Mouse (Mus musculus) heart, postnatal 0 days (tissue): Measurements from ENCODE around the gene Ksr1.

Experiments
- CTCF ChIP-seq: IDR thresholded peaks from 2 replicates; pipeline ENCODE4 v1.5.1; 2016; ENCODE audit warnings: antibody characterized with exemption, control low read depth, low read depth
- EP300 ChIP-seq: IDR thresholded peaks from 2 replicates; pipeline ENCODE4 v1.6.1; 2016; ENCODE audit warnings: antibody characterized with exemption, low read depth

DNA sequence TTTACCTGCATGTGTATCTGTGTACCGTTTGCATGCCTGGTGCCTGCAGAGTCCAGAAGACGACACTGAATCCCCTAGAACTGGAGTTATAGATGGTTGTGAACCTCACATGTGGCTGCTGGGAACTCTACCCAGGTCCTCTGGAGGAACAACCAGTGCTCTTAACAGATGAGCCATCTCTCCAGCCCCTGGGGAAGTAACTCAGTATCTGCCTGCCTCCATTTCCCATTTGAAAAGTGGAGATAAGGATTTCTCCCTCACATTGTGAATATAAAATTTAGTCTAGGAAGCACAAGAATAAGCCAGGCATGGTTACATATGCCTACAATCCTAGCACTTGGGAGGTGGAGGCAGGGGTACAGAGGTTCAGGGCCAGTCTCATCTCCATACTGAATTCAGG, 44.0 kb upstream of the Ksr1 start:
- TF ChIP-seq CTCF (no peak), EP300 (no peak)
